Mouse (Mus musculus): ENCODE results near the gene Gm21800.
"Not testable (repeated sequence)": the region's sequence is repeated elsewhere in the genome, so short reads cannot be mapped to it uniquely, and the experiment has no call there.

Gm21800 gene

GRCm38 (mm10) chrY:41406198-41406597 lies at the start of gene Gm21800:
Gm21800 (plus strand) TSS chrY:41406498.
- DNase-seq (ENCODE audit: low spot score), result not testable (repeated sequence)

Measured in yolk sac, embryonic 10.5 days (tissue).